Mouse (Mus musculus) kidney, embryonic 16.5 days (tissue): ENCODE data around the gene Stx6. TPM values are rescaled to one million over a fixed set of nuclear protein-coding genes. Genes with fewer than 3 reads are reported as not detected.

Source experiments
- ATAC-seq: fragments of 200-750 bp; cut with Nextera tagmentation; 2 replicates; pipeline ENCODE4 v1.8.0; 2017; ENCODE audit warnings: moderate TSS enrichment; ENCODE audit not compliant: low FRiP score, low TSS enrichment
- H3K27ac ChIP-seq: fragments of 300-500 bp; sonication (generic); 2 replicates; pipeline ENCODE4 v1.5.1; 2014; ENCODE audit warnings: low read length
- H3K27me3 ChIP-seq: fragments of 300-500 bp; sonication (generic); 2 replicates; pipeline ENCODE4 v1.6.1; 2014; ENCODE audit warnings: low read length, control low read depth, mixed read lengths; ENCODE audit not compliant: insufficient read depth
- H3K36me3 ChIP-seq: fragments of 300-500 bp; sonication (generic); 2 replicates; pipeline ENCODE4 v1.6.1; 2014; ENCODE audit warnings: low read length, control low read depth, mixed read lengths; ENCODE audit not compliant: insufficient read depth
- H3K4me1 ChIP-seq: fragments of 300-500 bp; sonication (generic); 2 replicates; pipeline ENCODE4 v1.6.1; 2014; ENCODE audit warnings: low read length, control low read depth, mixed read lengths; ENCODE audit not compliant: insufficient read depth
- H3K4me2 ChIP-seq: fragments of 300-500 bp; sonication (generic); replicated peaks from 2 replicates; pipeline ENCODE4 v1.6.1; 2014; ENCODE audit warnings: low read depth, low read length
- H3K4me3 ChIP-seq: fragments of 300-500 bp; sonication (generic); 2 replicates; pipeline ENCODE4 v1.5.1; 2014; ENCODE audit warnings: mild to moderate bottlenecking, low read length
- H3K9ac ChIP-seq: fragments of 300-500 bp; sonication (generic); replicated peaks from 2 replicates; pipeline ENCODE4 v1.6.1; 2014; ENCODE audit warnings: low read length
- H3K9me3 ChIP-seq: fragments of 300-500 bp; sonication (generic); 2 replicates; pipeline ENCODE4 v1.6.1; 2016; ENCODE audit warnings: low read length, control low read depth
- WGBS: fragments of 180-500 bp; shearing (Covaris S2); extraction: QIAGEN DNeasy Blood & Tissue Kit; methylation state at CpG from one replicate; pipeline ENCODE4 v1.1.7; 2014; 5-methylcytosine and 5-hydroxymethylcytosine counted together
- polyA plus RNA-seq: library from polyadenylated mRNA; unstranded; fragments of >200 nt; fragmentation: Nextera tagmentation; extraction: Ambion mirVana; gene quantifications from 2 replicates; pipeline ENCODE4 v1.2.1, GENCODE M21; 2015

Gene Stx6
- polyA plus RNA-seq, 1 experiment from 2014 or later: 70.9 TPM

DNA sequence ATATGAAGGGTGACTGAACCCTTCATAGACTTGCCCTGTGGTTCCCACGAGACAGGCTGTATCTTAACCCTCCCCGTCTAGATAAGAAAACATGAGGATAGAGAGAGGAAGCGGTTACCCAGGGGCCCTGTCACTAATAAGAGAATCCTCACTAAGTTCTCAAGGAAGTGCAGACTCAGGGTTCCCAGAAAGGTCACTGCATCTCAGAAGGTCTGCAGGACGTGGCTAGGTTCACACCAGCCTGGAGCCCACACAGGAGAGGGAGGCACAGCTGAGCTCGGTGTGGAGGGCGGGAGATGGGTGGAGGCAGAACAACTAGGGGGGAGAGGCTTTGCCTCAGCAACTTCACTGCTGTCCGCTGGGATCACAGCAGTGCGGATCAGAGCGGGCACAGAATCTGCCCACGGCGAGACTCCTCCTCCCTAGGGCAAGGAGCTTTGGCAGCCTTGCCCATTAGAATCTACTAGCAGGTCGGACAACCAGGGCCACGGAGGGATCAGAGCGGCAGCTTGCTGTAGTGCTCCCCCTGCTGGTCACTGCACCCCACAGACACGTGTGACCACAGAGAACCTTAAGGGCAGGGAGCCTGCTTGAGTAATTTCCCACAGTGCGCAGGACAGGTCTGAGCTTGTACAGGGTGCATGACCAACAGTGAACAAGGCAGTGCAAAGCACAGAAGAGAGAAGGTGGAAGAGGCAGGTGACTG is 65.5 kb downstream of the Stx6 start:
- Histone ChIP-seq H3K27me3 (no peaks in the 10 kb centered on the region), H3K4me2 (peak overlapping the region; percentile 37), H3K4me1 (peaks cover 11% of the 10 kb centered on the region), H3K9me3 (no peaks in the 10 kb centered on the region), H3K27ac (no peak overlapping the region), H3K4me3 (no peak overlapping the region), H3K36me3 (peaks cover 13% of the 10 kb centered on the region; the same call in 1 of the 2 replicates), H3K9ac (0 out of 2 replicates have a peak overlapping the region, but pooled peaks have one; percentile 19)
- ATAC-seq: peak; percentile 87
- WGBS: 22% methylated on average over 16 of the region's 16 CpGs

DNA sequence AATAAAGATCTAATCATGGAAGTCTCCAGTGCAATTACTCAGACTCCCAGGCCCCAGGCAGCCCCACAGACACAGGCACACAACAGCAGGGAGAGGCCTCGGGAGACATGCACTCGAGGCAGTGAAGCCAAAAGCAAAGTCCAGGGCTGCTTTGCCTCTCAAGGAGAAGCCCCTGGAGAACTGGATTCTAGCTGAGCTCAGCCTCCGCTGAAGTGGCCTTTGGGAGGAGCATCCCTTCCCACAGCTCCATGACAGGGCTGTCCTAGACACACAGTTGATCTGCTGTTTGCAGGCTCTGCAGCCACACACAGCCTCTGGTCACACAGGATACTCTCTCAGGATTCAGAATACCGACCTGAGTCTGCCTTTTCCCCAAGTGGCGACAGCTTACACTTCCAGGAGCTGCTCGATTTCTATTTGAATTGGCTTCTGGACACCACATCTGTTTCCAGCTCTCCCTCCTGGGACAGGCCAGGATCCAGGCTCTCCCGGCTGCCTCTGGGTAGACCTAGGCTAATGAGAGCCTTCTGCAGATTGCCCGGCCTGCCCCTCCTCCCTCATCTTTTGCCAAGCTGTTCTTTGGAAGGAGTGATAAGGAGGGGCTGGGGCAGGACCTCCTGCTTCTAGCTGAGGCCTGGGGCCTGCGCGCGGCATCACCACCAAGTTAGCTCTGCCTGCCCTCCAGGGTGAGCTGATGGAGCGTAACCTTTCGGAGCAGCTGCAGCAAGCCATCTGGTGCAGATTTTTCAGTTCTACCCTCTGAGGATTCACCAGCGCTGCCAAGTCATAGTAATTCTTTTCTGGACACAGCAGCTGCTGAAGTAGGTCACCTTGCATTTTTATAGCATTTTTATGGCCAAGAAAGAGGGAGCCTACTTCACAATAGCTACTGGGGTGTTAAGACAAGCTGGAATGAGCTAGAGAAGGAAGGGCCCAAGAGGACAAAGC is 71.2 kb downstream of the Stx6 start:
- H3K4me2 ChIP-seq: no peak overlapping the region
- H3K4me3 ChIP-seq: no peak overlapping the region
- WGBS: 22% methylated on average over 14 of the region's 14 CpGs
- peaks cover 53% of the 10 kb centered on the region for H3K4me1 ChIP-seq
- H3K36me3 ChIP-seq: peaks cover 8% of the 10 kb centered on the region; the same call in 1 of the 2 replicates
- no peak overlapping the region; the same call in 1 of the 2 replicates for H3K9ac ChIP-seq
- peak overlapping the region; percentile 72 for H3K27ac ChIP-seq
- H3K27me3 ChIP-seq: no peaks in the 10 kb centered on the region
- peak; percentile 58 for ATAC-seq
- H3K9me3 ChIP-seq: no peaks in the 10 kb centered on the region

DNA sequence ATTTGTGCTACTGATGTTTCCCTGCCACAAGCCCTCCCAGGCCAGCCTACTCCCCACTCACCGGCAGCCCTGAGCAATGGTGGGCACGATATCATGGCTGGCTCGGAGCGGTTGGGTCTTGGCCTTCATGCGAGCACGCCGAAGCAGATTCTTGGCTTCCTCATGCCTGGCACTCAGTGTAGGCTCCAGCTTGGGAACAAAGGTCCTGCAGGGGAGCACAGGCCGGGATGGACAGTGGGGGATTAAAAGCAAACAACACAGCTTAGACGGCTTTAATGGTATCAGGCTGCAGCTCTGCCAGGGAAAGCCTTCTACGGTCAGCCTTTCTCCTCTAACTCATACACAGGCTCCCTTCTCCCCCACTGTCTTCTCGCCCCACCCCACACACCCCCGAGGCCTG is 73.9 kb downstream of the Stx6 start:
- Histone ChIP-seq H3K27me3 (no peaks in the 10 kb centered on the region), H3K4me2 (no peak overlapping the region), H3K9ac (peak overlapping the region; percentile 51; the same call in 1 of the 2 replicates), H3K27ac (peak overlapping the region; percentile 92), H3K4me1 (peaks cover 70% of the 10 kb centered on the region), H3K4me3 (no peak overlapping the region), H3K36me3 (no peaks in the 10 kb centered on the region), H3K9me3 (no peaks in the 10 kb centered on the region)
- WGBS: 53% methylated on average over 12 of the region's 12 CpGs
- no peak for ATAC-seq

DNA sequence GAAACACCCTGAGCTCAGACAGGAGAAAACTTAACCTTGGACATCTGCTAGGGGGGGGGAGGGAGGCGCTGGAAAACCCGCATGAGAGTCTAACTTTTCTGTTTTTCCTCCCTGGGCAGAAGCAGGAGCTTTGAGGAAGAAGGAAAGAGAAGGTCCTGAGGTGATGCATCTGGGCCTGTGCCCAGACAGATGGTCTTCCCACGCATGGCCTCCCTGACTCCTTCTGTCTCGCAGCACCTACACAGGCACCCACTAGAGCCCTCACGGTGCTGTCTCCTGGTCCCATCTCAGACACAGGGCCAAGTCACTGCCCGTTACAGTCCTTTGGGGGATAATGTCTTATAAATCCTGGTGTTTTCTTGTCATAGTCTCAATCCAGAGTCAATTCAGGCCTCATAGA is 74.3 kb downstream of the Stx6 start:
- Histone ChIP-seq H3K9me3 (no peaks in the 10 kb centered on the region), H3K27ac (peak overlapping the region; percentile 92), H3K4me3 (no peak overlapping the region), H3K4me1 (peaks cover 74% of the 10 kb centered on the region), H3K4me2 (no peak overlapping the region), H3K9ac (peak overlapping the region; percentile 51), H3K36me3 (no peaks in the 10 kb centered on the region), H3K27me3 (no peaks in the 10 kb centered on the region)
- no peak for ATAC-seq
- 34% methylated on average over 6 of the region's 6 CpGs for WGBS

DNA sequence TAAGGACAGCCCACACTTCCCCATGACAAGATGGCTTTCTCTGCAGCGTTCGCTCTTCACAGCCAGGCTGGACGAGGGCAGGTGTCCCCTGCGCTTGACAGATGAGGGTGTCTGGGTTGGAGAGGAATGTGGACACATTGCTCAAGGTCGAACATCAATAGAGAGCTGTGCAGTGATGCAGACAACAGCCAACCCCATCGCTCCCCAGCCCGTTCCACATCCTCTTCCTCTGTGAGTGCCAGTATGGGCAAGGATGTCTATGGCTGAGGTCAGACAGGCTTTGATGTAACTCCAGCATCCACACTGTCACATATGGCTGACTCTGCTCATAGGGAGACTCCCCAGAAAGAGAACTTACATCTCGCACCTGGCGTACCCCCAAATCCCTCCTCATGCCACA is 74.9 kb downstream of the Stx6 start:
- Histone ChIP-seq H3K4me2 (no peak overlapping the region), H3K9me3 (no peaks in the 10 kb centered on the region), H3K9ac (no peak overlapping the region), H3K4me3 (no peak overlapping the region), H3K27me3 (no peaks in the 10 kb centered on the region), H3K4me1 (peaks cover 80% of the 10 kb centered on the region), H3K36me3 (no peaks in the 10 kb centered on the region), H3K27ac (peak overlapping the region; percentile 92)
- 67% methylated on average over 9 of the region's 9 CpGs for WGBS
- ATAC-seq: no peak

DNA sequence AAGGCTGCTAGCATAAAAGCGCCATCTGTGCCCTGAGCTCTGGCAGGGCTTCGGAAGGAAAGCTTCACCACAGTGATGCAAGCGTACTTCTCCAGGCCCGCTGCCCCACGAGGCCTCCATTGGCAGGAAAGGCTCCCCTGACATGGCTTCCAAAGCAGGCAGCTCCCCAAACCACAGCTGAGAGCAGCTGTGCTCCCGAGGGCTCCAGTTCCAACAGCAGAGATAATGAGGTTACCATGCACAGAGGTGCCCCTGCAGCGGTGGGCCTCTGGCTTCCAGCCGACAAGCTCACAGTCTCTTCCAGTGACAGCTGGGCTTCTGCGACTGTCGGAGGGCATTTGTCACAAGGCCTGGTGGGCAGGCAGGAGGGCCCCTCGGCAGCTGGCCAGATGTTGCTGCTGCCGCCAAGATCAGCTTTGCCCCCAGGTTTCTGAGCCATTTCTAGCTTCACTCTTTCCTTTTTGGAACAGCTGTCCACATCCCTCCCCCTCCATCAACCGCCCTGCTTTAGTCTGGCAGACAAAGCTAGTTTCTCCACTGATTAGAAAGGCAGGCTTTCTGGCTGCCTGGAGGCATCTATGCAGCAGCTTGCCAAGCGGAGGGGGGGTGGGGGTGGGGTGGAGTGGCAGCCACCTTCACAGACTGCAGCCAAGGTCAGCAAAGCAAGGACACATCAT is 75.6 kb downstream of the Stx6 start:
- no peak overlapping the region for H3K4me3 ChIP-seq
- H3K27me3 ChIP-seq: no peaks in the 10 kb centered on the region
- no peak for ATAC-seq
- 28% methylated on average over 14 of the region's 14 CpGs for WGBS
- peaks cover 83% of the 10 kb centered on the region for H3K4me1 ChIP-seq
- H3K4me2 ChIP-seq: no peak overlapping the region
- H3K9me3 ChIP-seq: no peaks in the 10 kb centered on the region
- H3K27ac ChIP-seq: peak overlapping the region; percentile 92
- no peaks in the 10 kb centered on the region for H3K36me3 ChIP-seq
- H3K9ac ChIP-seq: peak overlapping the region; percentile 49; the same call in 1 of the 2 replicates

DNA sequence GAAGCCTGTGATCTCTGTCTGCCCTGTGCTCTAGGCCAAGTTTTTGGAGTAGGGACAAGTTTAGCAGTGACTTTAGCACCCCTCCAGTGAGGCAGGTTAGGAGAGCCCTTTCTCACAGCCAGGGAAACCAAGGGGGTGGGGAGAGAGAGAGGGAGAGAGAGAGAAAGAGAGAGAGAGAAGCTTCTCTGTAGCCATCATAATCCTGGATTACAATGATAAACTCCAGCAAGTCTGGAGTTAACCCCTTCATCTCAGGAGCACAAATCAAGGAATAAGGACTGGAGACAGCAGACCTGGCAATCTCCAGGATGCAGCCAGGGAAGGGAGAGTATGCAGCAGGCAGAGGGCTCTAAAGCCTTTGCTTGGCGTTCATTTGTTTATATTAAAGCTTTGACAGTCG is 77.1 kb downstream of the Stx6 start:
- WGBS: 43% methylated on average over 2 of the region's 2 CpGs
- Histone ChIP-seq H3K4me2 (no peak overlapping the region), H3K4me3 (no peak overlapping the region), H3K27ac (no peak overlapping the region), H3K4me1 (peaks cover 74% of the 10 kb centered on the region), H3K9me3 (no peaks in the 10 kb centered on the region), H3K27me3 (no peaks in the 10 kb centered on the region), H3K9ac (no peak overlapping the region), H3K36me3 (peaks cover 4% of the 10 kb centered on the region; the same call in 1 of the 2 replicates)
- ATAC-seq: no peak

DNA sequence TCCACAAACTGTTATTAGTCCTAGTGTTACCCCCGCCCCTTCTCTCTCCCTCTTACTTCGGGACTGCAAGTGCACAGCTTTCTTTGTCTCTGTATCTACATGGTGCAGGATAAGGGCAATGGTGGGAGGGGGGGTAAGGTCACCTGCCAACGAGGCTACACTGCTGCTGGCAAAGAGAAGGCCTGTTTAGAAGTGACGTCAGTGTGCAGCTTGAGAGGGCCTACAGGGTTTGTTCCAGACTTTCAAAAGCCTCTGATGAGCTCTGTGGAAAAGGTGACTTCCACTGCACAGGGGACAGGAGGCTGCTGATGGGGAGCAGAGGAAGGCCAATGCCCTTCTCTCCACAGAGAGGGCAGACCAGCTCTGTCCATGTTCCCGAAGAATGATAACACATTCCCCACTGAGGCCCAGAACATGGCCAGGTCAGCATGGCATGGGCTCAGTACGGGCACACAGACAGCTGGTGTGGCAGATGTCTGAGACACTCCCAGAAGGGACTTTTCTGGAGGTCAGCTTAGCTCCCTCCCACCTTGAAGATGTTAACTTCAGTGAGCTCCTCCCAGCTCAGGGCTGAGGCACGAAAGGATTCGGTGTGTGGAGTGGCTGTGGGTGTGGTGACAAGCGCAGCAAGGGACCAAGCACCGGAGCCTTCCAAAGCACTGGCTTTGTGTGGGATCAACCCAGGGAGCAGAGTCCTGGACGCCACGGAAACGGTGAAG is 78.0 kb downstream of the Stx6 start:
- Histone ChIP-seq H3K9ac (no peak overlapping the region), H3K4me3 (no peak overlapping the region), H3K27me3 (no peaks in the 10 kb centered on the region), H3K4me1 (peaks cover 69% of the 10 kb centered on the region), H3K4me2 (no peak overlapping the region), H3K36me3 (peaks cover 11% of the 10 kb centered on the region; the same call in 1 of the 2 replicates), H3K27ac (peak overlapping the region; percentile 90), H3K9me3 (no peaks in the 10 kb centered on the region)
- WGBS: 62% methylated on average over 13 of the region's 13 CpGs
- ATAC-seq: 0 out of 2 replicates have a peak, but pooled peaks have one; percentile 9

DNA sequence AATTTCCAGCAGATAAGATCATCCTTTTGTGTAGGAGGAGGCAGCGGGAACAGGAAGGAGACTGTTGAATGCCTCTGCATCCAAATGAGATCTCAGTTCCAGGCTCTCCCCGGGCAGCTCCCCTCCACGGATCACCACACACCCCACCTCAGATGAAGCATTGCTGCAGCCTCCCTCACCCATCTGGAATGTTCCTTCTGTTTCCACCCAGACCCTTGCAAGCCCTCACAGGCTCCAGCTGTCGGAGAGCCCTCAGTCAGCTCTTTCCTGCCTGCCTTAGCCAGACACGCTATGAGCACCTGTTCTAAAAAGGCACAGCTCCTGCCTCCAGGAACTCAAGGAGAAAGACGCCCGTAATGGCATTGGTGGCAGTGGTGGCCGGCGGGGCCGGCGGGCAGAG is 78.9 kb downstream of the Stx6 start:
- no peak overlapping the region for H3K4me2 ChIP-seq
- peak overlapping the region; percentile 35 for H3K9ac ChIP-seq
- H3K36me3 ChIP-seq: peaks cover 14% of the 10 kb centered on the region
- H3K4me3 ChIP-seq: no peak overlapping the region
- peaks cover 62% of the 10 kb centered on the region for H3K4me1 ChIP-seq
- no peaks in the 10 kb centered on the region for H3K27me3 ChIP-seq
- peak overlapping the region; percentile 90 for H3K27ac ChIP-seq
- no peaks in the 10 kb centered on the region for H3K9me3 ChIP-seq
- ATAC-seq: peak; percentile 77
- WGBS: 51% methylated on average over 11 of the region's 11 CpGs
